Mouse (Mus musculus) spleen, adult 2 months (tissue): ENCODE results near the gene Chsy1.

Source experiments
- CTCF ChIP-seq: fragments of 200-500 bp; IDR thresholded peaks from 2 replicates; pipeline ENCODE4 v1.5.1; 2011; ENCODE audit warnings: mild to moderate bottlenecking, inconsistent platforms; ENCODE audit not compliant: insufficient read depth, insufficient read length, insufficient replicate concordance; ENCODE audit errors: extremely low read depth
- POLR2A ChIP-seq: fragments of 200-500 bp; IDR thresholded peaks from 2 replicates; pipeline ENCODE4 v1.6.1; 2011; ENCODE audit warnings: low read depth, low read length, inconsistent platforms

DNA sequence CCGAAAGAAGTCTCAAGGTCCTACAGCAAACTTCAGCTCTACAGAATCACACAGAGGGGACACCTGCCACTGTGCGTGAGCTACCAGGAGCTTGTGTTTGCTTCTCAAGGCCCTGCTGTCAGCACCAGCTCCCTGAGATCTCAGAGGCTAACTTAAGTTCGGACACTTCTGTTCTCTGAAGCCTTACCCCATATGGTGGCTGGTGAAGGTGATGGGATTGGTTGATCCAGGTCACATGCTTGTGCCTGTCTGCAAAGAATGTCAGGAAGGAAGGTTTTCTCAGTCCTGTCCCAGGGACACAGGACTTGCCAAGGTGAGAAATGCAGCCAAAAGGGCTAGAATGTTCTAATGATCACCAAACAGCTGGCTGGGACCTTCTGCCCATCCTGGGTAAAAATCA is 91.1 kb downstream of the Chsy1 start:
- TF ChIP-seq CTCF = no peak
- TF ChIP-seq POLR2A = no peak
